Mouse (Mus musculus): ENCODE measurements at regions not wholly inside any gene's neighbourhood (a gene's known extent, or its start where the extent isn't known, plus 50 kb on each side); places are given as distances from the start of the nearest gene placed in this dataset.

- DNase-seq = no peak
These were observed 207.0 kb downstream of the Rplp1 start for GRCm38 (mm10) chr9:61707296-61707695.

- DNase-seq = no peak
These were observed 208.0 kb downstream of the Rplp1 start for GRCm38 (mm10) chr9:61706263-61706755.

GRCm38 (mm10) chr9:61705586-61706233, 208.6 kb downstream of the Rplp1 start:
- no peak for DNase-seq

GRCm38 (mm10) chr9:61703301-61703700, 211.0 kb downstream of the Rplp1 start:
- no peak for DNase-seq

GRCm38 (mm10) chr9:61702280-61702966, 211.9 kb downstream of the Rplp1 start:
- peak; percentile 23 for DNase-seq

GRCm38 (mm10) chr9:61700576-61700975, 213.8 kb downstream of the Rplp1 start:
- DNase-seq = no peak

- DNase-seq = no peak
These were observed 214.7 kb downstream of the Rplp1 start for GRCm38 (mm10) chr9:61699618-61700017.

GRCm38 (mm10) chr9:61697959-61698358, 216.4 kb downstream of the Rplp1 start:
- peak; percentile 53 for DNase-seq

- DNase-seq = no peak
These were observed 217.5 kb downstream of the Rplp1 start for GRCm38 (mm10) chr9:61696831-61697230.

GRCm38 (mm10) chr9:61695821-61696220, 218.5 kb downstream of the Rplp1 start:
- peak; percentile 14 for DNase-seq

- peak; percentile 24 for DNase-seq
These were observed 219.0 kb downstream of the Rplp1 start for GRCm38 (mm10) chr9:61695381-61695791.

GRCm38 (mm10) chr9:61694206-61694605, 220.1 kb downstream of the Rplp1 start:
- no peak for DNase-seq

GRCm38 (mm10) chr9:61690786-61691185, 223.6 kb downstream of the Rplp1 start:
- DNase-seq = no peak

GRCm38 (mm10) chr9:61689939-61690338, 224.4 kb downstream of the Rplp1 start:
- peak; percentile 59 for DNase-seq

- DNase-seq = no peak
These were observed 224.8 kb downstream of the Rplp1 start for GRCm38 (mm10) chr9:61689516-61689915.

GRCm38 (mm10) chr9:61683557-61683956, 230.8 kb downstream of the Rplp1 start:
- DNase-seq = no peak

- no peak for DNase-seq
These were observed 231.5 kb downstream of the Rplp1 start for GRCm38 (mm10) chr9:61682744-61683259.

- no peak for DNase-seq
These were observed 232.0 kb downstream of the Rplp1 start for GRCm38 (mm10) chr9:61682316-61682715.

- DNase-seq = no peak
These were observed 232.9 kb downstream of the Rplp1 start for GRCm38 (mm10) chr9:61681406-61681805.

- DNase-seq = no peak
These were observed 233.4 kb downstream of the Rplp1 start for GRCm38 (mm10) chr9:61680911-61681311.

GRCm38 (mm10) chr9:61679686-61680085, 234.7 kb downstream of the Rplp1 start:
- DNase-seq = no peak

- no peak for DNase-seq
These were observed 236.7 kb downstream of the Rplp1 start for GRCm38 (mm10) chr9:61677603-61678002.

GRCm38 (mm10) chr9:61677037-61677436, 237.3 kb downstream of the Rplp1 start:
- DNase-seq = no peak

- DNase-seq = no peak
These were observed 239.0 kb downstream of the Rplp1 start for GRCm38 (mm10) chr9:61675366-61675765.
